Mouse (Mus musculus): ENCODE measurements at regions not wholly inside any gene's neighbourhood (a gene's known extent, or its start where the extent isn't known, plus 50 kb on each side); places are given as distances from the start of the nearest gene placed in this dataset.
A peak's percentile ranks its signal among the peaks of the same experiment; 100 is the strongest.
"Not testable (repeated sequence)": the region's sequence is repeated elsewhere in the genome, so short reads cannot be mapped to it uniquely, and the experiment has no call there.

- DNase-seq (ENCODE audit: low spot score) = no peak
Measured at GRCm38 (mm10) chr1:149129767-149130287, 831.3 kb downstream of the Pla2g4a start.

GRCm38 (mm10) chr1:149129138-149129537 is 832.0 kb downstream of the Pla2g4a start:
- DNase-seq (ENCODE audit: low spot score) = no peak

- DNase-seq (ENCODE audit: low spot score) = no peak
Measured at GRCm38 (mm10) chr1:149127709-149128108, 833.4 kb downstream of the Pla2g4a start.

- DNase-seq (ENCODE audit: low spot score) = no peak
Measured at GRCm38 (mm10) chr1:149103396-149103795, 857.7 kb downstream of the Pla2g4a start.

- no peak for DNase-seq (ENCODE audit: low spot score)
Measured at GRCm38 (mm10) chr1:149097426-149097825, 863.7 kb downstream of the Pla2g4a start.

GRCm38 (mm10) chr1:149074681-149075080 is 886.4 kb downstream of the Pla2g4a start:
- DNase-seq (ENCODE audit: low spot score) = no peak

- DNase-seq (ENCODE audit: low spot score) = no peak
Measured at GRCm38 (mm10) chr1:149069570-149069969, 891.5 kb downstream of the Pla2g4a start.

- DNase-seq (ENCODE audit: low spot score) = not testable (repeated sequence)
Measured at GRCm38 (mm10) chr1:149063011-149063410, 898.1 kb downstream of the Pla2g4a start.

- DNase-seq (ENCODE audit: low spot score) = no peak
Measured at GRCm38 (mm10) chr1:149038188-149038967, 922.7 kb downstream of the Pla2g4a start.

- no peak for DNase-seq (ENCODE audit: low spot score)
Measured at GRCm38 (mm10) chr1:149028316-149028715, 932.8 kb downstream of the Pla2g4a start.

- DNase-seq (ENCODE audit: low spot score) = no peak
Measured at GRCm38 (mm10) chr1:149021734-149022133, 939.4 kb downstream of the Pla2g4a start.

- no peak for DNase-seq (ENCODE audit: low spot score)
Measured at GRCm38 (mm10) chr1:149021273-149021672, 939.8 kb downstream of the Pla2g4a start.

GRCm38 (mm10) chr1:149014559-149014958 is 946.5 kb downstream of the Pla2g4a start:
- no peak for DNase-seq (ENCODE audit: low spot score)

GRCm38 (mm10) chr1:149010767-149011166 is 950.3 kb downstream of the Pla2g4a start:
- DNase-seq (ENCODE audit: low spot score) = no peak

GRCm38 (mm10) chr1:149000092-149000491 is 961.0 kb downstream of the Pla2g4a start:
- no peak for DNase-seq (ENCODE audit: low spot score)

- peak; percentile 32 for DNase-seq (ENCODE audit: low spot score)
Measured at GRCm38 (mm10) chr1:148993586-148993985, 967.5 kb downstream of the Pla2g4a start.

- DNase-seq (ENCODE audit: low spot score) = no peak
Measured at GRCm38 (mm10) chr1:148977377-148977776, 983.7 kb downstream of the Pla2g4a start.

- DNase-seq (ENCODE audit: low spot score) = no peak
Measured at GRCm38 (mm10) chr1:148965358-148965757, 995.7 kb downstream of the Pla2g4a start.

- no peak for DNase-seq (ENCODE audit: low spot score)
Measured at GRCm38 (mm10) chr1:148934366-148934765, 1026.7 kb downstream of the Pla2g4a start.

GRCm38 (mm10) chr1:148924506-148924905 is 1036.6 kb downstream of the Pla2g4a start:
- DNase-seq (ENCODE audit: low spot score) = no peak

- no peak for DNase-seq (ENCODE audit: low spot score)
Measured at GRCm38 (mm10) chr1:148917062-148917461, 1044.0 kb downstream of the Pla2g4a start.

- DNase-seq (ENCODE audit: low spot score) = no peak
Measured at GRCm38 (mm10) chr1:148912819-148913218, 1048.3 kb downstream of the Pla2g4a start.

- no peak for DNase-seq (ENCODE audit: low spot score)
Measured at GRCm38 (mm10) chr1:148904067-148904466, 1057.0 kb downstream of the Pla2g4a start.

- peak; percentile 4 for DNase-seq (ENCODE audit: low spot score)
Measured at GRCm38 (mm10) chr1:148903093-148903492, 1058.0 kb downstream of the Pla2g4a start.
